Mouse (Mus musculus) cerebellum, adult (tissue): ENCODE results near the gene Trp53bp1.

Experiments
- ATAC-seq: cut with Nextera tagmentation; 2 replicates; pipeline ENCODE4 v1.9.2; 2017; ENCODE audit warnings: mild to moderate bottlenecking, moderate library complexity, mixed read lengths; ENCODE audit not compliant: insufficient number of reproducible peaks, low FRiP score, low TSS enrichment

The Trp53bp1 gene

GRCm38 (mm10) chr2:121271236-121271927 is at the start of gene Trp53bp1:
TSS of gene Trp53bp1 (minus strand) at chr2:121271407.
- peak; percentile 100 for ATAC-seq

- no peak for ATAC-seq
These were observed 45.1 kb upstream of the Trp53bp1 start for GRCm38 (mm10) chr2:121316278-121316677.

GRCm38 (mm10) chr2:121308997-121309416 is 37.8 kb upstream of the Trp53bp1 start:
- ATAC-seq, result no peak

DNA sequence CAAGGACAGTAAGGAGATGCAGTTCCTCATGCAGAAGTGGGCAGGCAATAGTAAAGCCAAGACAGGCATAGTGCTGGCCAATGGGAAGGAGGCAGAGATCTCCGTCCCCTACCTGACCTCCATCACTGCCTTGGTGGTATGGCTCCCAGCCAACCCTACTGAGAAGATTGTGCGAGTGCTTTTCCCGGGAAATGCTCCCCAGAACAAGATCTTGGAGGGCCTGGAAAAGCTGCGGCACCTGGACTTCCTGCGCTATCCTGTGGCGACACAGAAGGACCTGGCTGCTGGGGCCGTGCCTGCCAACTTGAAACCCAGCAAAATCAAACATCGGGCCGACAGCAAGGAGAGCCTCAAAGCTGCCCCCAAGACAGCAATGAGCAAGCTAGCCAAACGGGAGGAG is 28.8 kb upstream of the Trp53bp1 start:
- no peak for ATAC-seq

- no peak for ATAC-seq
These were observed 28.3 kb upstream of the Trp53bp1 start for GRCm38 (mm10) chr2:121299471-121299870.

DNA sequence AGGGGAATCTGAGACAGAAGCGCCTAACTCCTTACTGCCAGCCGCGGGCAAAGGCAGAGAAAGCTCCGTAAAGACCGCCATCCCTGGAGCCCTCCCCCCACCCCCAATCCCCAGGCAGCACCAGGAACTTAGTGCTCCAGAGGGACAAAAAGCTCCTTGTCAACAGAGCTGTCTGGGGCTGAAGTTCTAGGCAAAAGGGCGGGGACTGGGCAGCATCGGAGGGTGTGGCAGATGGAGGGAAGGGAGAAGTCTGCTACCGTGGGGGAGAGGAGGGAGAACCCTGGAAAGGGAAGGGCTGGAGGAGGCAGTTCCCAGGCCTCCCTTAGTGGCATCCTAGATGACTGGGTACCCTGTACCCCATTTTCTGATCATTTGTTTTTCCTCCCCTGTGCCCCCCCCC is 26.9 kb upstream of the Trp53bp1 start:
- ATAC-seq, result no peak

DNA sequence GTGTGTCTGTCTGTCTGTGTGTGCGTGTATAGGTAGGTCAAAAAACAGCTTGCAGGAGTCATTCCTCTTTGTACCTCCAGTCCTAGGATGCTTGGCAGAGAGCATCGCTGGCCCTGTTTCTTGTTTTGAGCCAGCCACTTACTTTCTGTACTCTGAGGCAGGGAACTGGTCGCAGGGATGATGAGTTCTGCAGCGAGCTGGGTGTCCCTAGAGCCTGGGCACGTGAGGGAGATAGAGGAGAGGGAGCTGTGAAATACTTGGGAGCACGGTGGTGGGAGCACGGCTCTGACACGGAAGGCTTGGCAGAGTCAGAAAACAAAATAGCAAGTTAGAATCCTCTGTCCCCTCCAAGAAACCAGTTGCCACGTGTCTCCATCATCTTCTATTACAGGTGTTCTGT is 26.5 kb upstream of the Trp53bp1 start:
- ATAC-seq, result no peak

- ATAC-seq, result no peak
These were observed 25.6 kb upstream of the Trp53bp1 start for GRCm38 (mm10) chr2:121296754-121297231.

- ATAC-seq, result no peak; the same call in 1 of the 2 replicates
These were observed 24.7 kb upstream of the Trp53bp1 start for GRCm38 (mm10) chr2:121295608-121296571.

GRCm38 (mm10) chr2:121294753-121295607 is 23.8 kb upstream of the Trp53bp1 start:
- ATAC-seq, result peak; percentile 51

GRCm38 (mm10) chr2:121294182-121294581 is 23.0 kb upstream of the Trp53bp1 start:
- ATAC-seq, result no peak

DNA sequence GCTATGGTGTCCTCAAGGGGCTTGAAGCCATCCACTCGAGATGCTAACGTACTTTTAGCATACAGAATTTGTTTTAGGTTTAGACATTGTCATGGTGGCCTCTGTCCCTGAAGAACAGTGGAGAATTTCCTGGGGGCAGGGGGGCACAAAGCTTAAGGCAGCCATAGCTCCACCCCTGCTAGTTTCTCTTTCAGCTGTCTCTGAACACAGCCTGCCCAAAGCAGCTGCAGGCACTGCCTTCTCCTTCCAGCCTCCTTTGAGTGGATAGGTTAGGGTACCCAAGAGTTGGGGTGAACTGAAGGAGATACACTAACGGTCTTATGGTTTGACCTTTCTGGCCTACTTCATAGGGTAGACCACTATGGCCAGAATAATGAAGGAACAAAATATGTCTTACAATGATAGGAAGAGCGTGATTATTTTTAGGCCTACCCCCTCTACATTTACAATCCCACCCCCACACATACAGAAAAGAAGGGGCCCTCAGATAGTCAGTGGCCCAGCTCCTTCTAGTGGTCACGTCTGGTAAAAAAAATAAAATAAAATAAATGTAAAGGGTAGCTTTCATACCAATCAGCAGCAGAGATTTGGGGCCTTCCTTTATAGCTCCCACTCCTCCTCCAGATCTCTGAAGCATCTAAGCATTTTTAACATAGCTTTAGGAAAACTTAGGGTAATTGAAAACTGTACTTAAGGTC is 21.3 kb upstream of the Trp53bp1 start:
- no peak for ATAC-seq

DNA sequence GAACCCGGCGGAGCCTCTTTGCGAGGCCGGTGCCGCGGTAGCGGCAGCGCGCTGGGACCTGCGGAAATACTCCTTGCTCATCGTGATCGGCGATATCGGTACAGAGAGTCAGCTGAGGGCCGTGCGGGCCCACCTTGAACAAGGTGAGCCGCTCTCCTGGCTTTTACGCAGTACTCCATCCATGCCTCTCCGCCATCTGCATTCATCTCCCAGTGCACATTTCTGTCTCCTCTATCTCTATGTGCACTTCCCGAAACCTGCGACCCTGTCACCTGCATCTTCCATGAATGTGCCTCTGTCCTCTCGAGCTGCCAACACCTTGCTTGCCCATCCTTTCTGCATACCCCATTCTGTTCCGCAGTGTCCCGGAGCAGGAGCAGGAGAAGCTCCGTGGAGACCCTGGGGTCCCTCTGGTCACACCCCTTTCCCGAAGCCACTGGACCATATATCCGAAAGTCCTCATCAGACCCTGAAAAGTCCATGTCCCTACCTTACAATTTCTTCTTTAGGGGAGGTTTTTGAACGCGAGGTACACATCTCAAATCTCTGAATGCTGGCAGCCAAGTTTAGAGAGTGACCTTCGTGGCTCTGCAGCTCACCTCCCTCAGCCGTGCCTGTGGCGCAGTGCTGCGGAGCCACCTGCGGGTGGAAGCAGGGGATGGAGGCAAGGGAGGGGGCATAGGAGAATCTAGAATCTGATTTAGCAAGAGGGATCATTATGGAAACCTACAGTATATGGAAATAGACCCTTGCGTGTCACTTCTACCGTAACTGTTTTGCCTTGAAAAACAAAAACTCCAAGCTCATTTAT is 18.7 kb upstream of the Trp53bp1 start:
- peak; percentile 22; the same call in 1 of the 2 replicates for ATAC-seq

DNA sequence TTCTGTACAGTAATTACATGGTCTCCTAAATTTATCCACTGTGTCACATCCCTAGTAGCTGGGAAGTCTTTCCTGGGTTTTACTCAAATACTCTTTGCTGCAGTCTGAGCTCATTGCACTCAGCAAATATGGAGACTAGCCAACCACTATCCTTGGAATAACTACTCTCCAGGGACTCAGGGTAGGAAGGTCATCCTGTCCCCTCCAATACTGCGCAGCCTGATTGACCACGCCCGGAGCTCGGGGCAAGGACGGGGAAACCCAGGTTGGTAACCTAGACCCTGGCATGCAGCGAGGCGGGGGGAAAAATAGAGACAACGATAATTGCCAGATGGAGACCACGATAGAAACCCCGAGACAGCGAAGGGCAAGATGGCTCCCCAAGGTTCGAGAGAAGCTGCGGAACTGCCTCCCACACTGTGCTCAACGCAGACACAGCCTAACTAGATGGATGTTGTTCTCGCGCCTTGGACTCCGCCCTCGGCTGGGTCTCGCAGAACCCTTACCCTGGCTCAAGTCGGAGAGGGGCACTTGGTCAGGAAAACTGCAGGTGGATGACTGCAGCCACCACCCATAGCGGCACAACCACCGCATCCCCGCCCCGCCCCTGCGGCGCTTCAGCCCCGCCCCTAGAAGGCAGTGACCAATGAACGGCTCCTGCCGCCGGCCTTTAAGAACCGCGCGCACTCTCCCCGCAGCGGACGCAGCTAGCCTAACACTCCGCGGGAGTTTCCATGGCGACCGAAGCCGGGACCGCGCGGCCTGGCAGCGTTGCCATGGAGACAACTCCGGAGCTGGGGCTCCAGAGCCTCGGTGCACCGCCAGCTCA is 17.9 kb upstream of the Trp53bp1 start, which contains the start of gene Map1a:
Gene Map1a (plus strand): TSS at position 700 of the 829 bp plus-strand sequence.
- ATAC-seq, result peak; percentile 94

GRCm38 (mm10) chr2:121287850-121288249 is 16.6 kb upstream of the Trp53bp1 start:
- no peak for ATAC-seq

DNA sequence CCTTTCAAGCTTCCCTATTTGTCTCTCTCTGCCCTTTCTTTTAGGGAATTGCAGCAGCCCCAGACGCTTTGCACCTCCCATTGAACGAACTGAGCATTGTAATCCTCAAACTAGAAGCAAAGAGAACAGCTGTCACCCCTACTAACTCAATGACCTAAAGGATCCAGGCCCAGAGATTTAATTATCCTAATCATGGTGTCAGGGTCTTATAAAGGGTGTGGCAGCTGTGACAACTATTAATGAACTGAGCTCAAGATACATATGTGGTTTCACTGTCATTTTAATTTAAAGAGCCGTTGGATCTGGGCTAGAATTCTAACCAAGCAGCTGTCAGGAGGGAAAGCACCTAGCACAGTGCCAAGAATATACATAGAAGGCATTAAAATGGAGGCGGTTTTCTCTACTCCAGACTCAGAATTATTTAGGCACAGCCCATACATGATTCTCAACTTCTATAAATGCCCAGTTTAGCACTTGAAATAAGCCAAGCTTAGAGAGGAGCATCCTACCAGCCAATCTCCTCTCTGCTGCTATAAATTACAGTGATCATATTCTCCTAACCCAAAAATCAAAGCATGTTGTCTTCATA is 815 bp upstream of the Trp53bp1 start:
- no peak for ATAC-seq

DNA sequence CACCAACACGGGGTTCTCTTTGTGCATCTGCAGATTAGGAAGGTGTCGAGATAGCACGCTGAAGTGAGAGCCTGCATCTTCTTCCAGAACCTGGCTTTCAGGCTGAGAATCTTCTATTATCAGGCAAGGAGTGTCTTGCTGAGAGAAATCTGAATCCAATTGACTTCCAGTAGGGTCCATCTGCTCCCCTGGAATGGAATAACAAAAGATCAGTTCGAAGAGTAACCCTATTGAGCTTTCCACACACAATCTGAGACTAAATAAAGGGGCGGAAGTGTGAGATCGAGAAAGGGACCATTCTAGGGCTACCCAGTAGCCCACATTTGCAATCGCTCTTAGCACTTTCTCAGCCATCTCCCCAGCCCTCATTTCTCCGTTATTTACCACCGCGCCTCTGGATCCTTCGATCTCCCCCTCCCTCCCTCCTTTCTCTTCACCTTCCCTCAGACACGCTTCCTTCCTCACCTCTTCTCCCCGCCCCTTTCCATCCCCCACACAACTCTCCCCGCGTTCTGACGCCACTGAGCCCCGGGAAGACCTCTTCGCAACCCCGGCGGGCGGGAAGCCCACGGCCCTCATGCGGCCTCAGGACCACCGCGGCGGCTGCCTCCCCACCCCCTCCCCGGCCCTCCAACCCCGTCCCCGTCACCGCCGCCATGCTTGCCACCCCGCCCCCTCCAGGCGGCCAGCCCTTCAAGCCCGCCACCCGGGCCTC is 529 bp downstream of the Trp53bp1 start:
- ATAC-seq, result peak; percentile 49; the same call in 1 of the 2 replicates
